Mouse (Mus musculus): ENCODE measurements around the gene Irgq. TPM values are rescaled to one million over a fixed set of nuclear protein-coding genes. Genes with fewer than 3 reads are reported as not detected.
"Not testable (repeated sequence)": the region's sequence is repeated elsewhere in the genome, so short reads cannot be mapped to it uniquely, and the experiment has no call there.

Irgq gene
- total RNA-seq, 2 experiments from 2014 or later = 10.7 to 10.9 TPM

DNA sequence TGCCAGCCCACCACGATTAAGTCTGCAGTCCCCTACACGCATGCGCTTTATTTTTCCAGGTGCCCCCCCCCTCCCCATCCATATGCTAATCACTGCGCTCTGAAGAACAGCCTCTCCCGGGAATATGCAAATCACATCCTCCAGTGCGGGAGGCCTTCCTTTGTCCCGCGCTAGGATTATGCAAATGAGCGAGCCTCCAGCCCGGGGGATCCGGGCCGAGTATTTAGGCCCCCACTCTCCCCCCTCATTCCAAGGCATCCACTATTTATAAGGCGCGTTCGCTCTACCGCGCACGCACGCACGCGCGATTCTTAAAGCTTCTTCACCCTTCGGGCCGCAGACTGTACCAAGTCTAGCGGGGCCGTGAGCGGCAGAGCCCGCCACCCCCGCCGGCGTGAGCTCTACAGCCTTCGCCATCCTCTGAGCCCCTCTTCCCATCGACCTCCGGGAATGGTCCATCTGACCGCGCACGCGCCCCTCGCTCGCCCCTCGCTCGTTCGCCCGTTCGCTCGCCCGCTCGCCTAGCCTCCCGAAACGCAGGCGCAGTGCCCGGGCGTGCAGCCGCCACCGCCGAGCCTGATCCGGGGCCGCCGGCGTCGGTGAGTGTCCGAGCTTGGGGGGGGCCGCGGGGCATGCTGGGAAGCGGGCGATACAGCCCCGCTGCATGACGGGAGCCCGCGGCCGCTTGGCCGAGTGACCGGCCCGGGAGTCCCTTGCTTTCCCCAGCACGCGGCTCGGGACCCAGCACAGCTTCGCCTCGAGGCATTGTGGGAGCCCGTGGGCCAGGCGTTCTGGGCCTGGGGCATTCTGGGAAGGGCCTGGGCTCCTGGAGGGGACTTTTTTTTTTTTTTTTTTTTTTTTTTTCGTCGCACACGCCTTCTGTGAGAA lies 23.4 kb upstream of the Irgq start, which contains the start of gene Zfp428:
Gene Zfp428 (plus strand): TSS at position 169 of the 888 bp plus-strand sequence.
- peak; percentile 83 to 87 for DNase-seq
- intact Hi-C loops (cut with DNase I) = loop anchor here (10.0 kb wide), 1 partner anchor 378 kb away; the partner anchor contains the start of gene Rps19

DNA sequence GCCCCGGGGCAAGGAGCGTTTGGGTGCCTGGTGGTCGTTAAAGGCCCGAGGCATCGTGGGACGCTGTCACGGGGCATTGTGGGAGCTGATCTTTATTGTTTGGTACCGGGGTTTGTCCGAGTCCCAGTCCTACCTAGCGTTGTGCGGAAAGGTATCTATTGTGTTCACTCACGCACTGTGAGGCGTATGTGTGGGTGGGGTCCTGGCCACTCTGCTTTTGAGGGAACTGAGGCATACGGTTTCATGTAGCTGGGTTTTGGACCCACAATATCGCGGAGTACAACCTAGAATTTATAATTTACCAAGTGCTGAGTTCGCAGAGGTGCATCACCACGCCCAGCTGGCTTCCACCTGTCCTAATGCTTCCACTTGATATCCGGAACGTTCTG lies 22.8 kb upstream of the Irgq start:
- intact Hi-C loops (cut with DNase I) = loop anchor here (10.0 kb wide), 1 partner anchor 377 kb away; the partner anchor contains the start of gene Rps19
- DNase-seq = peak in 1 of 2 experiments; percentile 27

DNA sequence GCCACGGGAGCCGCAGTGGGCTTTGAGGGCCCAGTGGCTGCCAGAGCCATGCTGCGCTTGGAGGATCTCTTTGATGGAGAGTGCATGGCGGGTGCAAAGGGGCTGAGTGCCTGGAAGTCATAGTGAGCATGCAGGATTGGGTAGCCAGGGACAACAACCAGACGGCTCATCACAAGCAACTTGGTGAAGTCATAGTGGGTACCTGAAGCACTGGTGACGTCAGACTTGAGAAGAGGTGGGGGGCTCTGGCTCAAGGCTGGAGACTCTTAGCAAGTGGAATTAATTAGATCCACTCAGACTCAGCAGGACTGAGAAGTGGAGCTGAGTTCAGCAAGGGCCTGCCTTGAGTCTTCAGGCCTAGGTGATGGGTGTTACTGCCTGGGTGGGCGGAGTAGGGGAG lies 18.1 kb upstream of the Irgq start, which contains the start of gene AC161166.1:
Gene AC161166.1 (minus strand): TSS at position 101 of the 400 bp plus-strand sequence.
- intact Hi-C loops (cut with DNase I) = no loop called here
- DNase-seq = no peak

DNA sequence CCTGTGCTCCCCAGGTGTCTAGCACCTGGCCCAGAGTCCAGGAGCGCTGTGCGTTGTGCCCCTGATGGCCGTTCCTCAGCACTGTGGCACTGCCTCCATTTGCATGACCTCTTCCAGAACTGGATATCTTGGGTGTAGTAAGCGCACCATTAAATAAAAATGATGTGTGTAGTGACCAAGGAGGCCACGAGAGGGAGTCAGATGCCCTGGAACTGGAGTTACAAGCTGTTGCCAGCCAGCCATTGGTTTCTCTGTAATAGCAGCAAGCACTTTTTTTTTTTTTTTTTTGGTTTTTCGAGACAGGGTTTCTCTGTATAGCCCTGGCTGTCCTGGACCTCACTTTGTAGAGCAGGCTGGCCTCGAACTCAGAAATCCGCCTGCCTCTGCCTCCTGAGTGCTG lies 14.2 kb upstream of the Irgq start:
- DNase-seq; intact Hi-C loops (cut with DNase I): not testable (repeated sequence)

DNA sequence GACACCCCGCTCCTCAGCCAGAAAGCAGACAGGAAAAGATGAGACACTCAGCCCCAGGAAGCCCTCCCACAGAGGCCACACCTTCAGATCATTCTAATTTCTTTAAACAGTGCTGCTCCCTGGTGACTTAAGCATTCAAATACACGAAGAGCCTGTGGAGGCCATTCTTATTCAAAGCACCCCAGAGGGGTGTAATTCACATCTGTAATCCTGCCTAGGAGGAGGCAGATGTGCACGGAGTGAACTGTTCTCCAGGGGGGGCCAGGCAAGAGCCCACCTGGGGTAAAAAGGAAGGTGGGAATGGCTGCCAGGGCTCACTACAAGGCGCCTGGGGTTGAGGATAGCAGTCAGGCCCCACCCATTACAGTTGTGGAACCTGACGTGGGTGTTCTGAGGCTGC lies 13.4 kb upstream of the Irgq start:
- no peak for DNase-seq
- intact Hi-C loops (cut with DNase I) = no loop called here

DNA sequence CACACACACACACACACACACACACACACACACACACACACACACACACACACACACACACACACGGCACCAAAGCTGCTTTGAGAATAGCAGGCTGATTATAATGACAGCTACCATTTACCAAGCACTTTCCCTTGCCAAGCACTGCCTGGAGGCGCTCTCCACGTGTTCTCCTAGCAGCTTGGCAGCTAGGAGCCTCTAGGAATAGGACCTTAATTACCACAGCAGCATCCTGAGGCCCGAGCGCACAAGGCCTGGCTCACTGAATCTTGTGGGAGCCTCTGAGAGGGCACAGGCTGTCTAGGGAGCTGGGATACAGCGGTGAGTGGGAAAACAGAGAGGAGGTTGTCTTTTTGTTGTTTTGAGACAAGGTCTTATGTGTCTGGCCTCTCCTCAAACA lies 12.8 kb upstream of the Irgq start:
- no peak for DNase-seq
- intact Hi-C loops (cut with DNase I) = no loop called here

DNA sequence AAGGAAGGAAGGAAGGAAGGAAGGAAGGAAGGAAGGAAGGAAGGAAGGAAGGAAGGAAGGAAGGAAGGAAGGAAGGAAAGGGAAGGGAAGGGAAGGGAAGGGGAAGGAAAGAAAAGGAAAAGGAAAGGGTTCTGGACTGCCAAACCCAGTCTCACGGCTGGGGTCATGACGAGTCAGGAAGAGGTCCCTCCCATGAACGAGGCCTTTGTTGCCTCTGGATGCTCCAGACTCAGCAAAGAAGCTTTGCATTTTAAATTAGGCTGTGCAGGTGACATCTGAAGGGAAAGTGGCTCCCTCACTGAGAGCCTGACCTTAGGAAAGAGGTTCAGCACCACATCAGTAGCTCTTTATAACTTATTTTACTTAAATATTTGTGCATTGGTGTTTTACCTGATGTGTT lies 11.4 kb upstream of the Irgq start:
- DNase-seq = no peak

DNA sequence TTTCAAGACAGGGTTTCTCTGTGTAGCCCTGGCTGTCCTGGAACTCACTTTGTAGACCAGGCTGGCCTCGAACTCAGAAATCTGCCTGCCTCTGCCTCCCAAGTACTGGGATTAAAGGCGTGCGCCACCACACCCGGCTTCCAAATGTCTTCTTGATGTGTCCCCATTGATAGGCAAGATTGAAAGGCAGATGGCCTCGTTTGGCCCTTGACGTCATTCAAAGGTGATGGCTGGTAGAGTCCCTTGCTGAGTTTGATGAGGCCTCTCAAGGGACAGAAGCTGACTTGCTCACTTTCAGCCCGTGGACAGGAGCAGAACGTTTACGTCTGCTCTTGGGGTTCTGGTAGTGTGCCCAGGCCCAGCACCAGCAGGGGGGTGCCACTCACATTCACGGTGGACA lies 10.4 kb upstream of the Irgq start:
- DNase-seq; intact Hi-C loops (cut with DNase I): not testable (repeated sequence)

More for the DNA sequence above, 11.4 kb upstream of the Irgq start:
- intact Hi-C loops (cut with DNase I) = no loop called here

DNA sequence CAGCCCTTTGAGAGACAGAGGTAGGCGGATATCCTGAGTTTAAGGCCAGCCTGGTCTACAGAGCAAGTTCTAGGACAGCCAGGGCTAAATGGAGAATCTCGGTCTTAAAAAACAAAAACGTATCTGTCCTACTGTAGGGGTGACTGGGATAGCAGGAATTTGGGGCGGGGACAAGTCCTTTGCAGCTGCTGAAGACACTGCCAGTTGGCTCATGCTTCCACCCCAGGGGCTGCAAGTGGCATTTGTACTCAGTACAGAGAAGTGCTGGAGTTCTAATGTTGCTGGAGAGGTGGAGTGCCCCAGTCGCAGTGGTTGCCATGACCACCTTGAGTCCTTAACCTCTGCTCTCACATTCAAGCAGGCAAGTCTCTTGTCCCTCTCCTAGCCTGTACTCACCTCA lies 7.7 kb upstream of the Irgq start:
- DNase-seq = no peak
- intact Hi-C loops (cut with DNase I) = no loop called here

DNA sequence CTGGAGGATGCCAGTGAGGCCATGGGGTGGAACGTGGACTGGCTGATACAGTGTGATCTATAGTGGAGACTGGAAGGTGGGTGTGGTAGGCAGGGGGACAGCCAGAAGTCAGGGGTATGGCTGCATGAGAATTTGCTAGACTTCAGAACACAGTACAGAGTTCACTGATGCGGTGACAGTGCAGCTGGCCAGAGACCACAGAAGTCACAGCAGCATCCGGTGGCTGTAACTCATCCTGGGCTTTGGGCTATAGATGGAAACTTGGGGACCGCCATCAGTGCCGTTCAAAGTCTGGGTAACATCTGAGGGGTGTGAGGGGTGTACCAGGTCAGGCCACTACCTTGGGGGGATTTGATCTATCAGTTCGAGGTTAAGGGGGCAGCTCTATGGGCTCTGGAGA lies 6.8 kb upstream of the Irgq start:
- no peak for DNase-seq
- intact Hi-C loops (cut with DNase I) = no loop called here

DNA sequence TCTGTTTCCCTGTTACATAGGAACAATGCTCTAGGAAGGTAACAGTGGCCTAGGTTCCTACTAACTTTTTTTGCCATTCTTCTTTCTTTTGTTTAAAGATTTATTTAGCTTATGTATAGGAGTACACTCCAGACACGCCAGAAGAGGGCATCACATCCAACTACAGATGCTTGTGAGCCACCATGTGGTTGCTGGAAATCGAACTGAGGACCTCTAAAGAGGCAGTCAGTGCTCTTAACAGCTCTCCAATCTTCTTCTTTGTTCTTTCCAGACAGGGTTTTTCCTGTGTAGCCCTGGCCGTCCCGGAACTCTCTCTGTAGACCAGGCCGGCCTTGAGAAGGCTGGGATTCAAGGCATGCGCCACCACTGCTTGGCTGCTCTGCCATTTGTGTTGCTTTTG lies 5.5 kb upstream of the Irgq start:
- no peak for DNase-seq
- intact Hi-C loops (cut with DNase I) = no loop called here

DNA sequence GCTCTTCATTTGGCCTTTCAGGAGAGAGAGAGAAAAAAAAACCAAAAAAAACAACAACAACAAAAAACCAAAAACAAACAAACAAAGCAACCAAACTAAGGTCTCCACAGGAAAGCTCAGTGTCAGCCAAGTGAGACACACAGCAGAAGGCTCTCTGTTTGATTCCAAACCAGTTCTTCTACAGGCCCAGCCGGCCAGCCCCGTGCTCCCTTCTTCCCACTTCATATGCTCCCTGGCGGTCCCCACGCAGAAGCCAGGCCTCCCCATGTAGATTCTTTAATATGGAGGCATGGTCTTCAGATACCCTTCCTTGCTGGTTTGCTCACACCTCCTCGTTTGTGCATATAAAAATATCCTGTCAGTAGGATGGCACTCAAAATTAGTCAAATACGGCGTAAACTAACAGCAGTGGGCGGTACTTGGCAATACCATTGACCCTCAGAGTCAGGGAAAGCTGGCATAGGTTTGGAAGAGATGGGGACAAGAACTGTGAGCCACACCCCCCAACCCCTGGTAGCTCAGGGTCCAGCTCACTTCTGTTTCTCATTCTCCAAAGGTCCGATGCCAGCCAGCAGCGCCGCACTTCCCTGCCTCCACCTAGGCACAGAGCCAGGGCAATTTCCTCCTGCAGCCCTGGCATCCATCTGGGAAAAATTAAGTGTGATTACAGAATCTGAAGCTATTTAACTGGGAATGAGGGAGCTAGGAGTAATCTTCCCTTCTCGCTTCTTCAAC lies 4.6 kb upstream of the Irgq start:
- intact Hi-C loops (cut with DNase I) = no loop called here
- no peak for DNase-seq

DNA sequence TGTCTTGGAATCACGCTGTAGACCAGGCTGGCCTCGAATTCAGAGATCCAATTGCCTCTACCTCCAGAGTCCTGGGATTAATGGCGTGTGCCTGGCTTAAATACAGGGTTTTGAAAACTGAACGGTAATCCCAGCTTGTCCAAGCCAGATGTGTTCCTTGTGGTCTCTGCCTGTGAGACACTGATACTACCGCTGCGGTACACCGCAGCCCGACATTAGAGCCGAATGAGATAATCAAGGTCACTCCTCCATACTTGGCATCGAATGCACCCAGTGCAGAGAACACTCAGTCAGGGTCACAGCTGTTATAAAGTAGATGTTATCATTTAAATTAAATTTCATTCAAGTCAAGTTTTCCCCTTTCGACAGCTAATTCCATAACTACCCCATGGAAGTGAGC lies 1.6 kb upstream of the Irgq start:
- intact Hi-C loops (cut with DNase I) = no loop called here
- no peak for DNase-seq

DNA sequence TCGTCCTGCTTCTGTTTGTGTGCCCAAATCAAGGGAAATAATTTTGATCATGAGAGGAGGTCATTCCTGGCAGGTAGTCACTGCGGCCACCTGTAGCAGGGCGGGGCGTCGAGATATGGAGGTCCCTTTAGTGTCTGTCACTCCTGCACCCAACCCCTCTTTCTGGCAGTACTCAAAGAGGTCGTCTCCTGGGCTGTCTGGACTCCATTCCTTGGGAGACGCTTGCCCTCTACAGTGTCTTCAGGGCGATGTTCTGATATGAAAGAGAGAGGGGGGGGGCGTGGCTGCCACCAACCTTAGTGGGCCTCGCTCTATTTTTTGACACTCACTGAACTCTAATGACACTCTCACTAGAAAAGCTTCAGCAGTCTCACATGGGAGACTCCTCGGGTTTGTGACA lies 909 bp upstream of the Irgq start:
- no peak for DNase-seq

DNA sequence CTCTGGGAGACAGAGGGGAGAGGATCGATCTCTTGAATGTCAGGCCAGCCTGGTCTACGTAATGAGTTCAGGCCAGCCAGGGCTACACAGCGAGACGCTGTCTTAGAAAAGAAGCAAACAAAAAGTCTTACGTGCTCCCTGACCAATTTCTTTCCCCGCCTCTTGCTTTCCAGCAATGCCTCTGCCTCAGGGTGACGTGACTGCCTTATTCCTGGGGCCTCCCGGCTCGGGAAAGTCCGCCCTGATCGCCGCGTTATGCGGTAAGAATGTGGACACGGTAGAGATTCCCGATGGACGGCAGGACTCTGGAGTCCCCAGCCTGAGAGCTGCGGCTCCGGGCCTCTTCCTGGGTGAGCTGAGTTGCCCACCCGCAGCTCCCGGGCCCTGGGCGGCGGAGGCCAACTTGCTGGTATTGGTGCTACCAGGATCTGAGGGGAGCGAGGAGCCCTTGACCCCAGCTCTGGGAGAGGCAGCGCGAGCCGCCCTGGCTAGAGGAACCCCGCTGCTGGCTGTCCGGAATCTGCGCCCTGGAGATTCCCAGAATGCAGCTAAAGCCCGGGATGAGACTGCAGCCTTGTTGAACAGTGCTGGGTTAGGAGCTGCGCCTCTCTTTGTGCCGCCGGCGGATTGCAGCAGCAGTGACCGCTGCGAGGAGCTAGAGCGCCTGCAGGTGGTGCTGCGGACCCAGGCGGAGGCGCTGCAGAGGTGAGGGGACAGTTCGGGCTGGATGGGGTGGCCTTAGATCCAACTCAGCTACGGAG lies 902 bp downstream of the Irgq start:
- peak; percentile 49 for DNase-seq
- intact Hi-C loops (cut with DNase I) = loop anchor here (2.0 kb wide), 1 partner anchor 13 kb away; no protein-coding TSS in a partner anchor

More for the DNA sequence above, 909 bp upstream of the Irgq start:
- intact Hi-C loops (cut with DNase I) = no loop called here

DNA sequence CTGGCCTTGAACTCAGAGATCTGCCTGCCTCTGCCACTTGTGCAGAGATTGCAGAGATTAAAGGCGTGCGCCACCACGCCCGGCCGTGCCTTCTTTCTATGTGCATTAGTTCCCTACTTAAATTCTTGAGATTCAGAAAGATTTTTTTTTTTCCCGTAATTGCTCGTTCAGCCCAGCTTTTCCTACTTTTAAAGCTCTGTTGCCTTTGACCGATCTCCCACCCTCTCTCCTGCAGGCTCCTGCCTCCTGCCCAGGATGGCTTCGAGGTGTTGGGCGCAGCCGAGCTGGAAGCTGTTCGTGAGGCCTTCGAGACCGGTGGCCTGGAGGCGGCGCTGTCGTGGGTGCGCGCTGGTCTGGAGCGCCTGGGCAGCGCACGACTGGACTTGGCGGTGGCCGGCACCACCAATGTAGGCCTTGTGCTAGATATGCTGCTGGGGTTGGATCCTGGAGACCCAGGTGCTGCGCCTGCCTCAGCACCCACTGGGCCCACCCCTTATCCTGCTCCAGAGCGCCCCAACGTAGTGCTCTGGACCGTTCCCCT lies 2.6 kb downstream of the Irgq start:
- intact Hi-C loops (cut with DNase I) = no loop called here
- DNase-seq = no peak

DNA sequence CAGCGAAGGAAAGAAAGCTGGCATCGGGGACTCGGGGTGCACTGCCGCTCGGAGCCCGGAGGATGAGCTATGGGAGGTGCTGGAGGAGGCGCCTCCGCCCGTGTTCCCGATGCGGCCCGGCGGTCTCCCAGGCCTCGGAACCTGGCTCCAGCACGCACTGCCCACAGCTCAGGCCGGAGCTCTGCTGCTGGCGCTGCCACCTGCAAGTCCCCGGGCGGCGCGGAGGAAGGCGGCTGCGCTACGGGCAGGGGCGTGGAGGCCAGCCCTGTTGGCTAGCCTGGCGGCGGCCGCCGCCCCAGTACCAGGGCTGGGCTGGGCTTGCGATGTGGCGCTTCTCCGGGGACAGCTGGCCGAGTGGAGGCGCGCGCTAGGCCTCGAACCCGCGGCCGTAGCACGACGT lies 3.3 kb downstream of the Irgq start:
- DNase-seq = no peak
- intact Hi-C loops (cut with DNase I) = no loop called here

DNA sequence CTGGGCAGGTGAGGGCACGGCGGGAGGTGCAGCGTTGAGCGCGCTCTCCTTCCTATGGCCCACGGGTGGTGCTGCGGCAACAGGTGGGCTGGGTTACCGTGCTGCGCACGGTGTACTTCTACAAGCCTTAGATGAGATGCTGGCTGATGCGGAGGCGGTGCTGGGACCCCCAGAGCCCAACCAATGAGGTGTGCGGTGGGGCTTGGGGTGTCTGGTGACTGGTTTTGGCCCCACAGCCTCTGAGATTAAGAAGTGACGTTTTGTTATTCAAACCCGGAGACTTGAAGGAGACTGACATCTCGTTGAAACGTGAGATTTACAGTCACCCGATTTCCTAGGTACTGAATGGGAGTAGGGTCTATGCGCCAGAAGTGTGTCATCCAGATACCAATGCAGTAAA lies 3.8 kb downstream of the Irgq start:
- DNase-seq = no peak
- intact Hi-C loops (cut with DNase I) = no loop called here

DNA sequence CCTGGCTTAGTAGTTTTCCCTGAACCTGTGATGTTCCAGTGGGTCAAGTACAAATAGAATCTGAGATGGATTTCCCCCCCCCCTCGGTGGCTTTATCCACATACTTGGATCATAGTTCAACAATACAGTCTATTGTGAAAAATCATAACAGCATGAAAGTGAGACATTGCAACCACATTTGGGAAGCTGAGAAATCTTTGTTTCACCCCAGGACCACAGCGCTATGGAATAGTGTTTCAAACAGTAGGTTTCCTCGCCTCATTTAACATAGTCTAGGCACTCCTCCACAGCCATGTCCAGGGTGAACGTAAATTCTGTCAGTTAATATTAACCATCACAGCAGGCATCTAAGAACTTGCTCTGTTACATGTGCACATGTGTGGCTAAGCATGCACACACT lies 6.6 kb downstream of the Irgq start:
- intact Hi-C loops (cut with DNase I) = no loop called here
- no peak for DNase-seq

DNA sequence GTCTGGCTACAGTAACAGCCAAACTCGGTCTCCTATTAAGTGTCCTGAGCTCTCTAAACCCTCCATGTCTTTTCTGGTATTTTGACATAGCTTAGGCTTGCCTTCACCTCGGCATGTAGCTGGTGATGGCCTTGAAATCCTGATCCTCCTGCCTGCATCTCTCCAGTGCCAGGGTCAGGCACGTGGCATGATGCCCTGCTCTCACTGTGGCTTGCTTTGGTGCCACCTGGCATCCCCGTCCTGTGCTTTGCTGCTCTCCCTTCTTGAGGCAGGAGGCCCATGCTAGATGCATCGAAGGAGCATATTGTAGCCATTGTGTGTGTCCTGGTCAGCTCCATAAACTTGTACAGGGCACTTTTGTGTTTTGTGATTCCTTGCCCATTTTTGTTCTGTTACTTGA lies 7.1 kb downstream of the Irgq start:
- DNase-seq = peak in 1 of 2 experiments; percentile 16
- intact Hi-C loops (cut with DNase I) = no loop called here
